Mouse (Mus musculus): ENCODE data around the gene Osbpl8. TPM values are rescaled to one million over a fixed set of nuclear protein-coding genes. Genes with fewer than 3 reads are reported as not detected.
A peak's percentile ranks its signal among the peaks of the same experiment; 100 is the strongest.

The Osbpl8 gene
- polyA plus RNA-seq, 1 experiment from 2014 or later = 9.8 TPM

DNA sequence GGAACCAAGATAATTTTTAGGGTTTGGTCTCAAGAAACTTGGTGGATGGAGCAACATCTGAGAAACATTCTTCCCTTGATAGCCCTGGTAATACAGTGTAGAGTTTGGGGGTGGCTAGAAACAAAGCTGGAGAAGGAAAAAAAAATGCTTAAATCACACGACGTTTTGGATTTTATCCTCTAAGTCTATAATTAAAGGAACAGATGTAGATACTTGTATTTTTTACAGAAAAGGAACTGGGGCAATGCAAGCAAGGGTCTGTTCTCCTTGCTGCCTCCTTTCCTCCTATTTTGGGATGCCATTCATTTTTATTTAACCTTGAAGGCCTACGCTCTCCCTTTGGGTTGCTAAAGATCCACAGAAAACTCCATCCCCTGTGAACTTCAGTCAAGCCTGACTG lies 151.4 kb downstream of the Osbpl8 start:
- 87% methylated on average over 3 of the region's 3 CpGs for WGBS
- ATAC-seq (ENCODE audit: insufficient number of reproducible peaks, insufficient read depth, low FRiP score, low read depth) = no peak
- H3K27me3 ChIP-seq (ENCODE audit: control insufficient read depth, insufficient read depth, low read length) = no peaks in the 10 kb centered on the region
- H3K4me1 ChIP-seq (ENCODE audit: control insufficient read depth, insufficient read depth, low read length) = no peaks in the 10 kb centered on the region
- H3K9me3 ChIP-seq (ENCODE audit: control insufficient read depth, low read depth, low read length) = no peaks in the 10 kb centered on the region
- no peaks in the 10 kb centered on the region for H3K36me3 ChIP-seq (ENCODE audit: control insufficient read depth, insufficient read depth, low read length)
- no peak overlapping the region for H3K27ac ChIP-seq (ENCODE audit: low read length)
- no peak overlapping the region for H3K4me2 ChIP-seq (replicated peaks; ENCODE audit: low read depth, low read length)
- H3K9ac ChIP-seq (replicated peaks; ENCODE audit: low read depth, low read length) = no peak overlapping the region
- H3K4me3 ChIP-seq (ENCODE audit: low read depth, low read length) = no peak overlapping the region

GRCm38 (mm10) chr10:111318021-111318420 lies 153.5 kb downstream of the Osbpl8 start:
- no peak for ATAC-seq (ENCODE audit: insufficient number of reproducible peaks, insufficient read depth, low FRiP score, low read depth)
- WGBS = 64% methylated on average over 3 of the region's 3 CpGs

GRCm38 (mm10) chr10:111318805-111319500 lies 154.4 kb downstream of the Osbpl8 start:
- no peaks in the 10 kb centered on the region for H3K36me3 ChIP-seq (ENCODE audit: control insufficient read depth, insufficient read depth, low read length)
- no peaks in the 10 kb centered on the region for H3K4me1 ChIP-seq (ENCODE audit: control insufficient read depth, insufficient read depth, low read length)
- H3K27me3 ChIP-seq (ENCODE audit: control insufficient read depth, insufficient read depth, low read length) = no peaks in the 10 kb centered on the region
- no peak overlapping the region for H3K4me3 ChIP-seq (ENCODE audit: low read depth, low read length)
- no peak for ATAC-seq (ENCODE audit: insufficient number of reproducible peaks, insufficient read depth, low FRiP score, low read depth)
- H3K4me2 ChIP-seq (replicated peaks; ENCODE audit: low read depth, low read length) = no peak overlapping the region
- H3K9ac ChIP-seq (replicated peaks; ENCODE audit: low read depth, low read length) = no peak overlapping the region
- 85% methylated on average over 9 of the region's 9 CpGs for WGBS
- no peaks in the 10 kb centered on the region for H3K9me3 ChIP-seq (ENCODE audit: control insufficient read depth, low read depth, low read length)
- H3K27ac ChIP-seq (ENCODE audit: low read length) = no peak overlapping the region

More at GRCm38 (mm10) chr10:111318021-111318420, 153.5 kb downstream of the Osbpl8 start:
- H3K4me3 ChIP-seq (ENCODE audit: low read depth, low read length) = no peak overlapping the region
- H3K27me3 ChIP-seq (ENCODE audit: control insufficient read depth, insufficient read depth, low read length) = no peaks in the 10 kb centered on the region
- H3K9me3 ChIP-seq (ENCODE audit: control insufficient read depth, low read depth, low read length) = no peaks in the 10 kb centered on the region
- H3K27ac ChIP-seq (ENCODE audit: low read length) = no peak overlapping the region
- H3K9ac ChIP-seq (replicated peaks; ENCODE audit: low read depth, low read length) = no peak overlapping the region
- H3K36me3 ChIP-seq (ENCODE audit: control insufficient read depth, insufficient read depth, low read length) = no peaks in the 10 kb centered on the region
- no peaks in the 10 kb centered on the region for H3K4me1 ChIP-seq (ENCODE audit: control insufficient read depth, insufficient read depth, low read length)
- H3K4me2 ChIP-seq (replicated peaks; ENCODE audit: low read depth, low read length) = no peak overlapping the region

GRCm38 (mm10) chr10:111320579-111320978 lies 156.0 kb downstream of the Osbpl8 start:
- H3K4me1 ChIP-seq (ENCODE audit: control insufficient read depth, insufficient read depth, low read length) = no peaks in the 10 kb centered on the region
- H3K4me2 ChIP-seq (replicated peaks; ENCODE audit: low read depth, low read length) = no peak overlapping the region
- H3K36me3 ChIP-seq (ENCODE audit: control insufficient read depth, insufficient read depth, low read length) = no peaks in the 10 kb centered on the region
- no peak overlapping the region for H3K4me3 ChIP-seq (ENCODE audit: low read depth, low read length)
- H3K27ac ChIP-seq (ENCODE audit: low read length) = no peak overlapping the region
- no peak for ATAC-seq (ENCODE audit: insufficient number of reproducible peaks, insufficient read depth, low FRiP score, low read depth)
- H3K27me3 ChIP-seq (ENCODE audit: control insufficient read depth, insufficient read depth, low read length) = no peaks in the 10 kb centered on the region
- no peaks in the 10 kb centered on the region for H3K9me3 ChIP-seq (ENCODE audit: control insufficient read depth, low read depth, low read length)
- no peak overlapping the region for H3K9ac ChIP-seq (replicated peaks; ENCODE audit: low read depth, low read length)

DNA sequence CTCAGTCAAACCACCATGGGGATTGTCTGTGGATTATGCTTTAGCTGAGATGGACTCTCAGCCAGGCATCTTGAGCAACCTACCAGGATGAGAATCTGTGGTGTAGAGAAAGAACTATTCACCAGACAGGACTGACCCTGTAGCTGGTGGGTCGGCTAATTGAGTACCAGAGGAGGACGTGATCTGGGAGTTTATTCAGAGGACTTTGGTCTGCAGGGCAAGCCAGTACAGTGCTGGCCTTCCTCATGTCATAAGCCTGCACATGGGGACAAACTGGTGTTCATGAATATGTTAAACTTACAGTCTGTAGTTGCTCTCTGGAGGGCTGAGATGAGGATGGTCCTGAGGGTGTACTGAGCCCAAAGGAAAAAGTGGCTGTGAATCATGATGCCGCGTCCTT lies 163.4 kb downstream of the Osbpl8 start:
- H3K9ac ChIP-seq (replicated peaks; ENCODE audit: low read depth, low read length) = no peak overlapping the region
- ATAC-seq (ENCODE audit: insufficient number of reproducible peaks, insufficient read depth, low FRiP score, low read depth) = no peak
- H3K36me3 ChIP-seq (ENCODE audit: control insufficient read depth, insufficient read depth, low read length) = no peaks in the 10 kb centered on the region
- no peak overlapping the region for H3K4me3 ChIP-seq (ENCODE audit: low read depth, low read length)
- H3K4me1 ChIP-seq (ENCODE audit: control insufficient read depth, insufficient read depth, low read length) = no peaks in the 10 kb centered on the region
- no peak overlapping the region for H3K27ac ChIP-seq (ENCODE audit: low read length)
- H3K27me3 ChIP-seq (ENCODE audit: control insufficient read depth, insufficient read depth, low read length) = no peaks in the 10 kb centered on the region
- H3K9me3 ChIP-seq (ENCODE audit: control insufficient read depth, low read depth, low read length) = no peaks in the 10 kb centered on the region
- WGBS = 79% methylated on average over 4 of the region's 4 CpGs
- H3K4me2 ChIP-seq (replicated peaks; ENCODE audit: low read depth, low read length) = no peak overlapping the region

GRCm38 (mm10) chr10:111329326-111329725 lies 164.8 kb downstream of the Osbpl8 start:
- Histone ChIP-seq H3K27ac (ENCODE audit: low read length) (no peak overlapping the region), H3K4me3 (ENCODE audit: low read depth, low read length) (no peak overlapping the region), H3K4me1 (ENCODE audit: control insufficient read depth, insufficient read depth, low read length) (no peaks in the 10 kb centered on the region), H3K36me3 (ENCODE audit: control insufficient read depth, insufficient read depth, low read length) (no peaks in the 10 kb centered on the region), H3K27me3 (ENCODE audit: control insufficient read depth, insufficient read depth, low read length) (no peaks in the 10 kb centered on the region), H3K9ac (replicated peaks; ENCODE audit: low read depth, low read length) (no peak overlapping the region), H3K9me3 (ENCODE audit: control insufficient read depth, low read depth, low read length) (no peaks in the 10 kb centered on the region), H3K4me2 (replicated peaks; ENCODE audit: low read depth, low read length) (no peak overlapping the region)
- ATAC-seq (ENCODE audit: insufficient number of reproducible peaks, insufficient read depth, low FRiP score, low read depth) = no peak
- 77% methylated on average over 5 of the region's 5 CpGs for WGBS

GRCm38 (mm10) chr10:111334902-111335301 lies 170.3 kb downstream of the Osbpl8 start:
- H3K4me3 ChIP-seq (ENCODE audit: low read depth, low read length) = no peak overlapping the region
- H3K4me1 ChIP-seq (ENCODE audit: control insufficient read depth, insufficient read depth, low read length) = no peaks in the 10 kb centered on the region
- H3K36me3 ChIP-seq (ENCODE audit: control insufficient read depth, insufficient read depth, low read length) = no peaks in the 10 kb centered on the region
- H3K9ac ChIP-seq (replicated peaks; ENCODE audit: low read depth, low read length) = no peak overlapping the region
- no peaks in the 10 kb centered on the region for H3K9me3 ChIP-seq (ENCODE audit: control insufficient read depth, low read depth, low read length)
- no peak overlapping the region for H3K4me2 ChIP-seq (replicated peaks; ENCODE audit: low read depth, low read length)
- WGBS = 96% methylated on average over 2 of the region's 2 CpGs
- H3K27ac ChIP-seq (ENCODE audit: low read length) = no peak overlapping the region
- no peaks in the 10 kb centered on the region for H3K27me3 ChIP-seq (ENCODE audit: control insufficient read depth, insufficient read depth, low read length)
- ATAC-seq (ENCODE audit: insufficient number of reproducible peaks, insufficient read depth, low FRiP score, low read depth) = no peak

DNA sequence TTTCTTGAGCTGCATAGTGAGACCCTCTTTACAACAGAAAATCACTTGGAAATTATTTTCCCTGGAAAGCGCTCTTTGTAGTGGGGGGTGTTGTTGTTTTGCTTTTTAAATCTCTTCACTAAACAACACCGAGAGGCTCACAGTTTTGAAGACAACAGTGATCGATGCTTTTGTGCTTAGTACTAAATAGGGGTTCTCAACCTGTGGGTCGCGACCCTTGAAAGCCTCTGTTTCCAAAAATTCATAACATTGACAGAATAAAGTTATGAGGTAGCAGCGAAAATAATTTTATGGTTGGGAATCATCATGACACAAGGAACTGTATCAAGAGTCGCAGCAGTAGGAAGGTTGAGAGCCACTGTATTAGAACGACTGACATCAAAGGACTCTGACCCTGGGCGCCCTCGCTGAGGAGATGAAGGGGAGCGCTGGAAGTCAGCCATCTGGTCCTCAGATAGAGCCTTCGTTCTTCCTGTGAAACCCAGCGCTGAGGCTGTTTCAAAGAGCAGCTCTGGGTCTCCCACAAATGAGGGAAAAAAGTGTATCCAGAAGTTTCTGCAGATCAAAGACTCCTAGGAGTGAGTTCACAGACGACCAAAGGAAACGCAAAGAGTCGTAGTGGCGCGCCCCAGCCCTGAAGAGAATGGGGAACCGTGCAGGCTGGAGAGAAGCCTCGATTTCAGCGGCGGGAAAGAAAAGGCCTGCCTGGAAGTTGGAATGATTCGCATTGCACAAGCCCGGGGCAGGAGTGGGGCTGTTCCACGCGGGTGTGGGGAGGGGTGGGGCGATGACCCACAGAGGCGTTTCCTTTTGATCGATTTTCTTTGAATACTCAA lies 171.2 kb downstream of the Osbpl8 start:
- no peaks in the 10 kb centered on the region for H3K36me3 ChIP-seq (ENCODE audit: control insufficient read depth, insufficient read depth, low read length)
- no peak for ATAC-seq (ENCODE audit: insufficient number of reproducible peaks, insufficient read depth, low FRiP score, low read depth)
- no peaks in the 10 kb centered on the region for H3K4me1 ChIP-seq (ENCODE audit: control insufficient read depth, insufficient read depth, low read length)
- no peak overlapping the region for H3K9ac ChIP-seq (replicated peaks; ENCODE audit: low read depth, low read length)
- H3K27ac ChIP-seq (ENCODE audit: low read length) = no peak overlapping the region
- 16% methylated on average over 29 of the region's 29 CpGs for WGBS
- peak overlapping the region; percentile 52 for H3K4me2 ChIP-seq (replicated peaks; ENCODE audit: low read depth, low read length)
- H3K27me3 ChIP-seq (ENCODE audit: control insufficient read depth, insufficient read depth, low read length) = no peaks in the 10 kb centered on the region
- H3K9me3 ChIP-seq (ENCODE audit: control insufficient read depth, low read depth, low read length) = no peaks in the 10 kb centered on the region
- peak overlapping the region; percentile 6; the same call in 1 of the 2 replicates for H3K4me3 ChIP-seq (ENCODE audit: low read depth, low read length)
